Mouse (Mus musculus): ENCODE results near the gene Oxct2a. TPM values are rescaled to one million over a fixed set of nuclear protein-coding genes. Genes with fewer than 3 reads are reported as not detected.

The Oxct2a gene
- polyA plus RNA-seq (2012; fragmentation: generic; extraction: Trizol): not detected

DNA sequence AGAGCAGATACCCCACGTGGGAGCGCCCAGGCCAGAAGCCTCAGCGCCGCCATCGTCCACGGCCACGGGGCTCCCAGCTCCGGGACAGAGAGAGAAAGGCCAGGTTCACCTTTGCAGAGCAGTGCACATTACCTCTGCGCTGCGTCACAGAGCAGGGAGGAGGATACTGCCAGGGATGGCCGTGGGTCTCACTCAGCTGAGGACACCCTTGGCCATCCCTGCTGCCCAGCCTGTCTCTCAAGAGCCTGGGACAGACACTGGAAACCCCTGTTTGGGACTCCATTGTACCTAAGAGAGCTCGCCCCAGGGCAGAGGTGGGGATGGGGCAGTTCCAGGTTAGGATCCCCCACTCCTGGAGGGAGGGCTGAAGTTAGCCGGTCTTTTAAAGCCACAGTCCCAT, at the start of gene Oxct2a:
Gene Oxct2a (minus strand): TSS at position 101 of the 400 bp plus-strand sequence.

DNA sequence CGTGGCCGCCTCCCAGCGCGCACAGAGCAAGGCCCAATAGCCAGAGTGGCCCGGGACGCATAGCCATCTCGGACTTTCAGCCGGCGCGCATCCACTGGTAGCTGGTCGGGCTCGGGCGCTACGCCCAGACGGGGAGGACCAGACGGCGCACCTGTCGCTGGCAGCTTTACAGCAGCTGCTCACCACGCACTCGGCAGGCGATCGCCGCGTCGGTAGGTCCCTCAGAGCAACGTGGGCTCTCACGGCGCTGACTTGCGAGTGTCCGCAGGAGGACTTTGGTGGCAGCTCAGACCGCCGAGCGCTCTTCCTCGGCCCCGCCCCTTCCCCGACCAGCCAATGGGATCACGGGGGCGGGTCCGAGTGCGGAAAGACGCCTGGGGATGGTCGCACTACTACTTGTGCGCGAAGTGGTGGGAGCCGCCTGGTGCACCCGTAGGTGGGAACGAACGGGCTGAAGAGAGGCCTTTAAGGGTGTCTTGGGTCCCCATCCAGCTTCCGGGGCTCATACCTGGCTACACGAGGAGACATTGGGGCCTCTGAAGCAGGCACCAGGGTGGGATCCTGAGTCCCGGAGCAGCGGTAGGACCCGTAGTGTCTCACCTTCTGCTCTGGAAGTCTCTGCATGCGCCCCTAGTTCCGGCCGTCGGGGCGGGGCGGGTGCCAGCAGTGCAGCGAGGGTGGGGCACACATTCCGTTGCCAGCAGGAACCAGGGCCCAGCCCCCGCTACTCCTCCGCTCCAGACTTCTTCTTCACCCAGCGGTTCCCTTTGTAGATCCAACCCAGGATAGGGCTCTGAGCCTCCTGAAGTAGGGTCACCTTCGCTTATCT, 19.4 kb upstream of the Oxct2a start, which contains the start of gene Bmp8a:
Gene Bmp8a (minus strand): TSS at position 611 of the 829 bp plus-strand sequence.

Other genes with a start within 250 kb of the Oxct2a start
- under 1 TPM in 1 of 2 experiments, not detected in 1; 0.02 TPM for gene Bmp8b, start 218.5 kb downstream of the Oxct2a start, polyA plus RNA-seq (2012; fragmentation: generic; extraction: Trizol)
- gene Oxct2b, start 207.4 kb downstream of the Oxct2a start, polyA plus RNA-seq (2012; fragmentation: generic; extraction: Trizol): not detected
- gene Ppie, start 183.7 kb downstream of the Oxct2a start, polyA plus RNA-seq (2012; fragmentation: generic; extraction: Trizol): 10 to 100 TPM; 54.0 to 69.1 TPM
- gene Hpcal4, start 140.4 kb downstream of the Oxct2a start, polyA plus RNA-seq (2012; fragmentation: generic; extraction: Trizol): not detected
- gene Nt5c1a, start 122.1 kb downstream of the Oxct2a start, polyA plus RNA-seq (2012; fragmentation: generic; extraction: Trizol): not detected
- under 1 TPM in 1 of 2 experiments, not detected in 1; 0.01 TPM for gene Heyl, start 90.1 kb downstream of the Oxct2a start, polyA plus RNA-seq (2012; fragmentation: generic; extraction: Trizol)
- gene Pabpc4, start 61.3 kb downstream of the Oxct2a start, polyA plus RNA-seq (2012; fragmentation: generic; extraction: Trizol): 100 to 1,000 TPM in 1 of 2 experiments, 10 to 100 TPM in 1; 87.7 to 112 TPM
- gene Bmp8a, start 19.6 kb upstream of the Oxct2a start, polyA plus RNA-seq (2012; fragmentation: generic; extraction: Trizol): not detected

Measured in C3H10T1/2 (cell line).